In genomic region chr16:31281981-31282380, GRCm38 (mm10) we compare ENCODE assay signal across 13 mouse cellular contexts. TPM values are rescaled to one million over a fixed set of nuclear protein-coding genes. Genes with fewer than 3 reads are reported as not detected.
A peak's percentile ranks its signal among the peaks of the same experiment; 100 is the strongest.
DNase-seq lines count a peak whose midpoint lies in the region; ATAC-seq lines count a peak whose summit lies in the region.
"Had no signal": no experiment of that assay in that cellular context is flagged by ENCODE, and none has a peak within 500 bp of the region (broad histone marks: within the 10 kb centered on the region; RNA-seq: fewer than 3 reads in every experiment).

No protein-coding gene starts in this region.

- H3K4me2 ChIP-seq in heart, embryonic 12.5 days: no peak overlapping the region
- no peak overlapping the region for H3K4me2 ChIP-seq in midbrain, embryonic 15.5 days
- H3K4me2 ChIP-seq: embryonic facial prominence, embryonic 13.5 days; liver, embryonic 13.5 days had no signal

- no peaks in the 10 kb centered on the region for H3K9me3 ChIP-seq in heart, embryonic 12.5 days (replicated peaks)
- no peaks in the 10 kb centered on the region for H3K9me3 ChIP-seq in midbrain, embryonic 15.5 days
- H3K9me3 ChIP-seq: embryonic facial prominence, embryonic 13.5 days; liver, embryonic 13.5 days had no signal

- no peaks in the 10 kb centered on the region for H3K27me3 ChIP-seq in heart, embryonic 12.5 days (replicated peaks)
- no peaks in the 10 kb centered on the region for H3K27me3 ChIP-seq in midbrain, embryonic 15.5 days (replicated peaks)
- H3K27me3 ChIP-seq: embryonic facial prominence, embryonic 13.5 days; Patski had no signal

- no peak overlapping the region for H3K4me3 ChIP-seq in heart, embryonic 12.5 days
- H3K4me3 ChIP-seq in midbrain, embryonic 15.5 days: no peak overlapping the region
- H3K4me3 ChIP-seq: embryonic facial prominence, embryonic 13.5 days; liver, embryonic 13.5 days had no signal

- H3K4me1 ChIP-seq in heart, embryonic 12.5 days (replicated peaks): peaks cover 3% of the 10 kb centered on the region; the same call in 1 of the 2 replicates
- H3K4me1 ChIP-seq in midbrain, embryonic 15.5 days: no peaks in the 10 kb centered on the region
- H3K4me1 ChIP-seq: embryonic facial prominence, embryonic 13.5 days; liver, embryonic 13.5 days had no signal

- ATAC-seq in heart, embryonic 12.5 days (ENCODE audit: insufficient number of reproducible peaks, low FRiP score): no peak
- ATAC-seq in midbrain, embryonic 15.5 days (replicated peaks): no peak
- ATAC-seq: forebrain, postnatal 0 days; intestine, postnatal 0 days; Patski had no signal

- H3K9ac ChIP-seq in heart, embryonic 12.5 days: no peak overlapping the region
- H3K9ac ChIP-seq in midbrain, embryonic 15.5 days: no peak overlapping the region
- H3K9ac ChIP-seq: embryonic facial prominence, embryonic 13.5 days; forebrain, postnatal 0 days; liver, embryonic 13.5 days had no signal

- DNase-seq in heart, adult 11 months: peak; percentile 96
- peak; percentile 57 to 64 for DNase-seq in right cerebral cortex, postnatal 10 days (ENCODE audit: low spot score in 2 of 2)
- DNase-seq in right cerebral cortex, postnatal 25 days: no peak
- DNase-seq in heart, postnatal 25 days (ENCODE audit: low spot score): peak; percentile 33
- peak; percentile 23 for DNase-seq in testis, postnatal 14 days (ENCODE audit: low spot score)
- no peak for DNase-seq in frontal cortex, postnatal 36 days (ENCODE audit: low spot score in 2 of 2)
- DNase-seq: forebrain, postnatal 0 days; liver, embryonic 13.5 days had no signal

- 80% methylated on average over 2 of the region's 2 CpGs for WGBS in heart, embryonic 12.5 days
- 72% methylated on average over 2 of the region's 2 CpGs for WGBS in midbrain, embryonic 15.5 days

- H3K36me3 ChIP-seq in heart, embryonic 12.5 days: no peaks in the 10 kb centered on the region
- no peaks in the 10 kb centered on the region for H3K36me3 ChIP-seq in midbrain, embryonic 15.5 days (replicated peaks)
- H3K36me3 ChIP-seq: embryonic facial prominence, embryonic 13.5 days; liver, embryonic 13.5 days had no signal

- no peak overlapping the region for H3K27ac ChIP-seq in heart, embryonic 12.5 days (ENCODE audit: poor library complexity, severe bottlenecking)
- H3K27ac ChIP-seq in midbrain, embryonic 15.5 days: no peak overlapping the region
- H3K27ac ChIP-seq: embryonic facial prominence, embryonic 13.5 days; liver, embryonic 13.5 days had no signal

- intact Hi-C loops in heart, postnatal 25 days (cut with DNase I): loop anchor here (2.0 kb wide), 1 partner anchor 35 kb away; no protein-coding TSS in a partner anchor

RNA-seq across cellular contexts. Expression of gene Ppp1r2, which starts 6.9 kb away (rescaled TPM):
- polyA plus RNA-seq in heart, embryonic 12.5 days (2016; fragmentation: Nextera tagmentation; extraction: Ambion mirVana): 97.2 and 103 TPM in 2 replicates
- total RNA-seq in heart, postnatal 25 days (2021): 10 to 100 TPM; 80.7 to 84.4 TPM
- polyA plus RNA-seq in midbrain, embryonic 15.5 days (2015; fragmentation: Nextera tagmentation; extraction: Ambion mirVana): 84.6 and 91.6 TPM in 2 replicates

RNA-seq across cellular contexts. Expression of gene Apod, which starts 32.6 kb away (rescaled TPM):
- 0.27 TPM in 1 of 2 replicates, not detected in the other for polyA plus RNA-seq in heart, embryonic 12.5 days (2016; fragmentation: Nextera tagmentation; extraction: Ambion mirVana)
- total RNA-seq in heart, postnatal 25 days (2021): 1 to 10 TPM; 2.6 to 2.9 TPM
- 93.2 and 105 TPM in 2 replicates for polyA plus RNA-seq in midbrain, embryonic 15.5 days (2015; fragmentation: Nextera tagmentation; extraction: Ambion mirVana)
- polyA plus RNA-seq: Patski had no signal

Comparison
In these comparisons a context has a peak if more than half of its experiments do, and no peak if none do; other contexts are left out.
1. DNase-seq: peak in heart, adult 11 months (single experiment), right cerebral cortex, postnatal 10 days (2 of 2), heart, postnatal 25 days (single experiment) and testis, postnatal 14 days (single experiment); none in right cerebral cortex, postnatal 25 days (single experiment) and frontal cortex, postnatal 36 days (0 of 2).
2. RNA of gene Apod, which starts 32.6 kb away (polyA plus RNA-seq): 93.2 to 105 TPM in midbrain, embryonic 15.5 days; 0.27 TPM in heart, embryonic 12.5 days; every median in the first group is over 10 times any median in the second.